Mouse (Mus musculus): ENCODE results near the gene Cfap46. TPM values are rescaled to one million over a fixed set of nuclear protein-coding genes. Genes with fewer than 3 reads are reported as not detected.

Cfap46 gene
- polyA plus RNA-seq, 1 experiment: not detected

DNA sequence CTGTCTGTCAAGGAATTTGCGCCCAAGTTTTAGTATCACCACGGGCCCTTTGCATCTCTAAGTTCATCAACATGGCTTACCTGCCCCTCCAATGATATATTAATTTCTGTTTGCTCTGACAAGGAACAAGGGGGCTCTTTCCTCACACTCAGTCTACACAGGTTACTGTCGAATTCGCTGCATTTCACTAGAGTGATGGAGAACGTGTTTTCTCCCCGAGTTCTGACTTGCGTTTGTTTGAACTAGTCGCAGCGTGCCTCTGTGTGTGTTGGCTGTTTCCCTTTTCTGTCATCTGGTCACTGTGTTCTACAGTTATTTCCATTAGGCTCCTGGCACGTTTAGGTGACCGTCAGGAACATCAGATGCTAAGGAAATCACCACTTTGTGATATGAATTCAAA, 8.6 kb upstream of the Cfap46 start:
- TF ChIP-seq GATA1 (IDR thresholded peaks at IDR 0.05; ENCODE audit: low read length): no peak

DNA sequence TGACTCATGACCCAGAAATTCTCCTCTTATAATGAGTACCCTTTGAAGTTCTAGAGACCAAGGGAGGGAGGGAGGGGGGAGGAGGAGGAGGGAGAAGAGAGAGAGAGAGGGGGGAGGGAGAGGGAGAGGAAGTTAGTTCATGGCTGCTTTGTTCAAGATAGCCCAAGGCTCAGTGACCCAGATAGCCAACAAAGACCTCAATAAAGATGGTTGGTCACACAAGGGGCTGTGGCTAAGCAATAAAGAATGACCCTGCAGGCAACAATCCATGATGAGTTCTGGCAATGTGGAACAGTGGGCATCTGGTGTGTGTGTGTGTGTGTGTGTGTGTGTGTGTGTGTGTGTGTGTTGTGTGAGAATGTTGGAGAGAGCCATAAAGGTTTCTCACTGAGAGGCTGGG, 1.7 kb upstream of the Cfap46 start:
- no peak for TF ChIP-seq GATA1 (IDR thresholded peaks at IDR 0.05; ENCODE audit: low read length)

DNA sequence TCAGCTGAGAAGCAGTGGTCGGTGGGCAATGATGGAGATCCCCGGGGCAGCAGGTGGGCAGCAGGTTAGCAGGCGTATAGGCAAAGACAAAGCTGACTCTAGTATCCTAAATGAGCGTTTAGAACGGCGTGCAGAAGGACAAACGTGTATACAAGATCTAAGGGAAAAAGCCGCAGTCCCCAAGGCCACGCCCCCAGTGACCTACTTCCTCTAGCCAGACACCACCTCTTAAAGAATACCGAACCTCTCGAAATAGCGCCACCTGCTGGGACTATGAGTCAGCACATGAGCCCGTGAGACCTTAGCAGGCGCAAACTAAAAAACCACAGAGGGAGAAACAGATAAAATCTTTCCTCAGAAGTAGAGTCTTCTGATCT, 924 bp upstream of the Cfap46 start:
- TF ChIP-seq GATA1 (IDR thresholded peaks at IDR 0.05; ENCODE audit: low read length): no peak

DNA sequence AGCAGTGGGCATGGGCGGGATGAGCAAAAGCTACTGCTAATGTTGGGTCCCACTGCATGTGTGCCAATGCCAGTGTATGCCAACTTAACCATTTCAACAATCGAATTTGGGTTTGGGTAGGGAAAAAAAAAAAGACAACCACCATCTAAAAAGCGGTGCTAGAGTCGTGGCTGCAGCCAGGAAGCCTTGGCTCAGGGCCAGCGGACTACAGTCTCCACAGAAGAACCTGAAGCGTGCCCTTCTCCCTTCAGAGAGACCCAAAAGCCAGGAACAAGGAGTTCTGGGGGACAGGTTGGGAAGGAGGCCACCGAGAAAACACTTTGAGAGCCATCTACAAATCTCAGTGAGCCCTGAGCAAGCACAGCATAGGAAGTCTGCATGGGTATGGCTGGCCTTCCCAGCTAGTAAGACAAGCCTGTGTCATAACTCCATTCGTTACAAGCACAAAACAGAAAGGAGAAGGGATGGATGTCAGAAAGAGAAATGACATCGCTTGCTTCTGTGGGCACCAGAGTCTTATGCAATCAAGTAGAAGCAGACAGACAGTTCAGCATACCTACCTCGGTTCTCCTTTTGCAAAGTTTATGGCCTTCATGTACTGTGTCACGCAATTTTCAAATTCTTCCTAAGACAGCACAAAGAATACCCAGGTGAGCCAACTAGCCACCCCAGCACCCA, 1.6 kb downstream of the Cfap46 start:
- no peak for TF ChIP-seq GATA1 (IDR thresholded peaks at IDR 0.05; ENCODE audit: low read length)

DNA sequence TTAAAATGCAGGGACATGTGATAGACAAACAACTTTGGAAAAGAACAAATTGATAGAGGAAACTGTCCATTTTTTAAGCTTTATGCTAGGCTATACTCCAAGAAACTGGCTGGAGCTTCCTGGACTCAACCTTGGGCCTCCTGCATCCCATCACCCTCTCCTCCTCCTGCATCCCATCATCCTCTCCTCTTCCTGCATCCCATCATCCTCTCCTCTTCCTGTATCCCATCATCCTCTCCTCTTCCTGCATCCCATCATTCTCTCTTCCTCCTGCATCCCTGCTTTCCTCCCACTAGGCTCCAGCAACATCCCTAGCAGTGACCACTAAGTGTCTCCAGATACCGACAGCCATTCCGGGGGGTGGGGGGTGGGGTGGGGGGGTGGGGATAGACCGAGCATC, 7.2 kb downstream of the Cfap46 start:
- no peak for TF ChIP-seq GATA1 (IDR thresholded peaks at IDR 0.05; ENCODE audit: low read length)

DNA sequence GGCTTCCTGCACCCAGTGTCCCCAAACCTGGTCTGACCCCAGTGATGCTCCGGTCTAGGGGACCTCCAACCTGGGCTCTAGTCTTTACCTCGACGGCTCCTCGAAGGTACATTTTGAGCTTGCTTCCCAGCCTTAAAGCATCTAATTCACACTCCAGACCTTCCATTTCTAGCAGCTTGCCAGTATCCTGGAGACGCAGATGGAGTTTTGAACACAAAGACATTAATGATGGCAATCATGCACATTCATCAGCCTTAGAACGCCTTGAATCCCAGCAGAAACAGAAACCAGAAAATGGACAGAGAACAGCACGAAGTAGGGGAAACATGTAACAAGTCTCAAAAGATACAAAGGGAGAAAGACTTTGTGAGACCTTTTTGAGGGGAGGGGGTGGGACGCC, 16.7 kb downstream of the Cfap46 start:
- no peak for TF ChIP-seq GATA1 (IDR thresholded peaks at IDR 0.05; ENCODE audit: low read length)

DNA sequence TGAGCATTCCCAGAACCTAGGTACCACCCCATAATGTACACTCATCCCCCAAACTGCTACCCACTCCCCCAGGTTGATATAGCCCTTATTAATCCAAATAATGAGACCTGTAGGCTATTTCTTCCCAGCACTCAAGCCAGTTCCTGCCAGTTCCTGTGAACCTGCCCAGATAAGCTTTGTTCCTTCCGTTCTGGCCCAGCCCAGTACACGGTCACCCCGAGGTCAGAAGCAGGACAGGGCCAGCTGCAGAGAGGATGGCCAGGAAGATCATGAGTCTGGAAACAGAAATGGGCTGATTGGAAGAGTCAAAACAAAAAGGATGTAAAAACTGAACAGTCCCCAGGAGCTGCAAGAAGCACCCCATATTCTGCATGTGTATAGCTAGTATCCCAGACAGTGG, 20.3 kb downstream of the Cfap46 start:
- TF ChIP-seq GATA1 (IDR thresholded peaks at IDR 0.05; ENCODE audit: low read length): no peak

DNA sequence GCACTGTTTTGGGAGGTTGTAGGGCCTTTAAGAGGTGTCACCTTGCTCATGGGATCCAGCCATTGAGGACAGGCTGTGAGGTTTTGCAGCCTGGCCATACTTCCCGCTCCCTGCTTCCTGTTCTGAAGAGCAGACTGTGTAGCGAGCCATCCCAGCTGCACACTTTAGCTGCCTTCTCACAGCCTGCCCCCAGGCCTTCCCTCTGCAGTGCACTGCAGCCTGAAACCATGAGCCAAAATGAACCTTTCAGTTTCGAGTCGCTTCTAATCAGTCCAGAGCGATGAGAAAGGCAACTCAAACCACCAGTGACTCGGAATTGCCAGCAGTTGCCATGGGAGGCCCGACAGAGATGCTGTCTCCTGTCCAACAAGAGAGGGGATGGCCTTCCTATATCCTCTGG, 33.9 kb downstream of the Cfap46 start:
- TF ChIP-seq GATA1 (IDR thresholded peaks at IDR 0.05; ENCODE audit: low read length): no peak

DNA sequence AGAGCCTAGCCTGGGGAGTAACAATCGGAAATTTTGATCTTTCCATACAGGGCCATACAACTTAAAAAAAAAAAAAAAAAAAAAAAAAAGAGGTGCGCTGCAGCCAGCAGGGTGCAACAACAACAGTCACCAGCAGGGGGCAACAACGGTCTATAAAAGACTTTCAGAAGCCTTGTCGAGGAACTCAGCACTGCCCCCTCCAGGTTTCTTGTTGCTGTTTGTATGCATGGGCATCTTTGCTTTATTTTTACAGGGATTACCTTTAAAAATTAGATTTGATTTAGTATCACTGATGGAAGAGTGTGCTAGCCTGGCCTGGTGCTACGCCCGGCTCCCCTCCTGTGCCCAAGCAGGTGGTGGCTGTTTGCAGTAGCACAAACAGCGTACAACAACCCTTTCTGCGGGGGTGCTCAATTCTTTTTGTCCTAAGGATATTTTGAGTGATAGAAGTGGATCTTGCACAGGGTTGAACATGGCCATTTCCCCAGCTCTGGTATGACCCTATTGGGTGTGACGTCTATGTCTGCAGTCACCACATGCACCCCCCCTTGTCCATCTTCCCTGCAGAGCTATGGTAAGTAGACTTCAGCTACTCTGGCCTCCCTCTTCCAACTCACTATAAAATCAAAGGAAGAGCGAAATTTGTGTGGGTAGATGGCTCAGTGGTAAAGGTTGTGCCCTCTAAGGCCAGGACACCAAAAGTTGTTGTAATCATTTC, 35.4 kb downstream of the Cfap46 start:
- no peak for TF ChIP-seq GATA1 (IDR thresholded peaks at IDR 0.05; ENCODE audit: low read length)

DNA sequence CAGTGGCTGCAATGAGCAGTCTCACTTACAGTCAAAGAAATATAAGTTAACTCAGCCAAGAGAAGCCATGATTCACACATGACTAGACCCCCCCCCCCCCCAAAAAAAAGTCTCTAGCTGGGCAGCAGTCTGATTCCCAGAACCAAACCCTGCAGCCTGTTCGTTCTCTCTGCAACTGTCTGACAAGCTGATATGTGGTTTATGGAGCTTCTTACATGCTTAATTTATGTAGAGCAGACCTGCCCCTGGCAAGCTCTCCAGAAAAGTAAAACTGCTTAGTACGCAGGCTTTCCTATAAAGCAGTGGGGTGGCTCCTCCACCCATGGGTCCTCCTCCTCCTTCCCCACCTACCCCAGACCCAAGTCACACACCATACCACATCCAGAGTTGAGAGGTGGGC, 50.2 kb downstream of the Cfap46 start:
- TF ChIP-seq GATA1 (IDR thresholded peaks at IDR 0.05; ENCODE audit: low read length): no peak

DNA sequence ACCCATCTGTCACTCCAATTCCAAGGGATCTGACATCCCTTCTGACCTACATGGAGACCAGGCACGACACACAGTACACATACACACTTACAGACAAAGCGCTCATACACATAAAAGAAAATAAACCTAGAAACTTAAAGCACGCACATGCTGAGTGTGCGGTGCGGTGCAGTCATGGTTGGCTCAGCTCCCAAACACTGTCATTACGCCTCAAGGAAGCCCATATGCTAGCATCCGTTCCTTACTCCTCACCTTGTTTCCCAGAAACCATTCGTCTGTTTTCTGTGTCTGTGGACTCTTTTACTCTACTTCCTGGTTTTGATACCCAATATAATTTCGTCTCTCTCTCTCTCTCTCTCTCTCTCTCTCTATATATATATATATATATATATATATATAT, 58.5 kb downstream of the Cfap46 start:
- no peak for TF ChIP-seq GATA1 (IDR thresholded peaks at IDR 0.05; ENCODE audit: low read length)

DNA sequence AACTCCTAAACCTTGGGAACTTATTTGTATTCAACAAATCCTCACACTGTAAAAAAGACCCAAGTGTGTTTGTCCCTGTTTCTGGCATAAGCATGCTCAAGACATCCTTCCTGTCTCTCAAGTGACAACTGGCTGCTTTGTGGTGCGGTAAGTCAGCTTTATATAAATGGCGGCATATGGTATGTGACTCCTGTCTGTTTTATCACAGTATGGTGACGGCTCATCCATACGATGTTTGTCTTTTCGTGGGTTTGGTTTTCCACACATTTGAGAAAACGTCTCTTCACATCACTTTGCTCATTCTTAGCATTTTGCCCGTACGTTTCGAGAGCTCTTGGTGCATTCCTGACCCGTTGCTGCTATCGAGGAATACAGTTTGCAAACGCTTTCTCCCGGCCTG, 61.0 kb downstream of the Cfap46 start:
- no peak for TF ChIP-seq GATA1 (IDR thresholded peaks at IDR 0.05; ENCODE audit: low read length)

DNA sequence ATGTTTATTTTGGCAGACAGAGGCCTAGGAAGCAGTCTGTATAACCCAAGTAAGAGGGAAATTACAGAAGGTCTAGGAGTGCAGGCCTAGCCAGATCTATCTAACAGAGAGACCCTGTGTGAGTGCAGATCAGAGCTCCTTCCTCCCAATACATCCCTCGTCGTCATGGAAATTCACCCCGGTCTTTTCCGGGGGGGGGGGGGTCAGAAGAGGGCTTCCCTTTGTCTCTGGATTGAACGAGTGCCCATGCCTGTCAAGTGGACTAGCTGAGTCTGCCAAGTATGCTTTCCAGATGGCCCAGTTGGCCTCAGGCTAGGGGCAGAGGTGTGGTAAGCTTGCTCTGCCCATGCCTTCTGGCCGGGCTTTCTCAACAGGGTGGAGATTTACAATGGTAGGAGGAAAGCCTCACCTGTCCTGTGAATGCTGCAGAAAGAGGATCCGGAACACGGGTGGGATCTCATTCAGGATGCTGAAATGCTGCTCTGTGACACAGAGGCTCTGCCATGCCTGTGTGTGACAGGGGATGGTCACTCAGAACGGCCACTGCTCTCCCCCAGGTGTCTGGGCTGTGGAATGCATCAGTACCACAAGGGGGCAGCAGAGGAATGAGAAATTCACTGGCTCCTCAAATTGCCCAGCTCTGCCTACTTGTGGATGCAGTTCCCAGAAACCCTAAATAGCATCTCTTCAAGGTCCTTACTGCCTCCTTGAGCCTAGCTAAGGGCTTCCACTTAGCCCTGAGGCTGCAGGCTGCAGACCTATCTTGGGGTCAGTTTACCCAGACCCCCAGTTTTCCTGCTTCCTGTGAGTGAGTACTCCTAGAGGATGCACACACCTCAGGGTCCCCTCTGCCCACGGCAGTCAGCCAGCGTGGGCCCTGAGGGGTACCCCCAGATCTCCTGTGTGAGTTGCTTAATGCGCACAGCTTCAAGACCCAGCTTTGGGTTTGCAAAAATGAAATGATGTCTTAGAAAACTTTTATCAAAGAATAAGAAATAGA, 67.5 kb downstream of the Cfap46 start:
- no peak for TF ChIP-seq GATA1 (IDR thresholded peaks at IDR 0.05; ENCODE audit: low read length)

DNA sequence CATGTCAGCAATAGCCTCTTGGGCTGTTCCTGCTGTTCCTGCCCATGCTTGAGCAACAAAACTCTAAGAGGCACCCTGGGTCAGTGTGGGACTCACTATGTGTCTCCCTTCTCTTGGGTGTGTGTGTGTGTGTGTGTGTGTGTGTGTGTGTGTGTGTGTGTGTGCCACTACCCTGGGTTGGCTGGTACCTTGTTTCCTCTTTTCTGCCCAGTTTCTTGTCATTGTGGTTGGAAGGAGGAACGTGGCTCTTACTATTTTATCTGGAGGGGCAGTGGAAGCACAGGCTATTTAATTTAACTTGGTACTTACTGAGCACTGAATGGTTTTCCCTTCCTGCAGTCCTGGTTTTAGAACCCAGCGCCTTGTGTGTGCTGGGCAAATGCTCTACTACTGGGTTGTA, 73.3 kb downstream of the Cfap46 start:
- TF ChIP-seq GATA1 (IDR thresholded peaks at IDR 0.05; ENCODE audit: low read length): no peak

DNA sequence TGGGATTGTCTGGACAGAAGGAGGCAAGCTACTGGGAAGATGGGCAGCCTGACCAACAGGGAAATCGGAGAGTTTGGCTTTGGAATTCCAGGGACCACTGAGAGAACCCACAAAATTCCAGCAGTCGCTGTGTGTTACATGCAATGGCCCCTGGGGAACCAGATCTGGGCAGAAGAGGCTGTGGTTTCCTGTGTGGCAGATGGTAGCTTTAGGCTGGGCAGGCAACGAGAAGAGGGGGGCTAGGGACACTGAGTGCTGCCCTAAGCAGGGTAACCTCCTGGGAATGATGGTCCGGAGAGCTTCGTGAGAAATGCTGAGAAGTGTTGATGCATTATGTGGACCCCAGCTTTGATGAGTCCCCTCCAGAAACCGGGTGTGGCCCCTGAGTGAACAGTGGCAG, 87.8 kb downstream of the Cfap46 start:
- TF ChIP-seq GATA1 (IDR thresholded peaks at IDR 0.05; ENCODE audit: low read length): no peak

DNA sequence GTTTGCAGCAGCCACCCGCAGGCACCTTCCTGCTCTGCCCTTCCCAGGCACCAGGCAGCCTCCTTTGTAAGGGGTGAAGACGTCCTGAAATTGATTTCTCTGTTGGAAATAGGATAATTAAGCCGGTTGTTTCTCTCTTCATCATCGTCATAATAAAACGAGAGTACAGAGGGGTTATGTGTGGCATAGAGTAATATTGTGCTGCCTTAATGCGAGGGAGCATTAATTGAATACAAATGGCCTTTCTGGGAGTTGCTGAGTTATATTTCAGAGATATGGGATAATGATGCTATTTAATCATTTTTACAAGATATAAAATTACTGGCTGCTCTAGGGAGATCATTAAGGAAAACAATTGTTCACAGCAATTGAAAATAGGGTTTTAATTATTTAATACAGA, 88.3 kb downstream of the Cfap46 start:
- no peak for TF ChIP-seq GATA1 (IDR thresholded peaks at IDR 0.05; ENCODE audit: low read length)

All from G1E-ER4 (cell line).